Mouse (Mus musculus) limb, embryonic 13.5 days (tissue): ENCODE results near the gene Zfp346. TPM values are rescaled to one million over a fixed set of nuclear protein-coding genes. Genes with fewer than 3 reads are reported as not detected.
A peak's percentile ranks its signal among the peaks of the same experiment; 100 is the strongest.

Experiments
- ATAC-seq: fragments of 200-750 bp; cut with Nextera tagmentation; 2 replicates; pipeline ENCODE4 v1.8.0; 2017; ENCODE audit warnings: low read depth, moderate number of reproducible peaks, moderate TSS enrichment; ENCODE audit not compliant: low FRiP score
- H3K27ac ChIP-seq: fragments of 300-500 bp; sonication (generic); 2 replicates; pipeline ENCODE4 v1.5.1; 2015; ENCODE audit warnings: inconsistent platforms, mild to moderate bottlenecking, moderate library complexity
- H3K27me3 ChIP-seq: fragments of 300-500 bp; sonication (generic); 2 replicates; pipeline ENCODE4 v1.6.1; 2015; ENCODE audit warnings: mild to moderate bottlenecking, inconsistent platforms
- H3K36me3 ChIP-seq: fragments of 300-500 bp; sonication (generic); 2 replicates; pipeline ENCODE4 v1.6.1; 2015; ENCODE audit warnings: inconsistent platforms, mild to moderate bottlenecking, moderate library complexity
- H3K4me1 ChIP-seq: fragments of 300-500 bp; sonication (generic); 2 replicates; pipeline ENCODE4 v1.6.1; 2015; ENCODE audit warnings: inconsistent platforms
- H3K4me2 ChIP-seq: fragments of 300-500 bp; sonication (generic); replicated peaks from 2 replicates; pipeline ENCODE4 v1.6.1; 2015; ENCODE audit warnings: inconsistent platforms, mild to moderate bottlenecking, moderate library complexity
- H3K4me3 ChIP-seq: fragments of 300-500 bp; sonication (generic); 2 replicates; pipeline ENCODE4 v1.5.1; 2015; ENCODE audit warnings: moderate library complexity, mild to moderate bottlenecking, inconsistent platforms
- H3K9ac ChIP-seq: fragments of 300-500 bp; sonication (generic); 2 replicates; pipeline ENCODE4 v1.6.1; 2015; ENCODE audit warnings: mild to moderate bottlenecking, inconsistent platforms
- H3K9me3 ChIP-seq: fragments of 300-500 bp; sonication (generic); 2 replicates; pipeline ENCODE4 v1.6.1; 2016; ENCODE audit warnings: inconsistent platforms
- WGBS: fragments of 180-500 bp; shearing (Covaris S2); methylation state at CpG from one replicate; pipeline ENCODE4 v1.1.7; 2015; 5-methylcytosine and 5-hydroxymethylcytosine counted together
- polyA plus RNA-seq: library from polyadenylated mRNA; unstranded; fragments of >200 nt; fragmentation: Nextera tagmentation; extraction: Ambion mirVana; gene quantifications from 2 replicates; pipeline ENCODE4 v1.2.1, GENCODE M21; 2015

Gene Zfp346
- polyA plus RNA-seq, 1 experiment from 2014 or later, result 31.5 TPM

- H3K27me3 ChIP-seq, result no peaks in the 10 kb centered on the region
- H3K9me3 ChIP-seq, result no peaks in the 10 kb centered on the region
- no peak overlapping the region for H3K27ac ChIP-seq
- ATAC-seq, result no peak
- no peak overlapping the region for H3K4me2 ChIP-seq
- H3K9ac ChIP-seq, result no peak overlapping the region
- H3K4me3 ChIP-seq, result no peak overlapping the region
- peaks cover 22% of the 10 kb centered on the region for H3K4me1 ChIP-seq
- WGBS, result 66% methylated on average over 2 of the region's 2 CpGs
- H3K36me3 ChIP-seq, result peaks cover 11% of the 10 kb centered on the region
These were observed 1.8 kb upstream of the Zfp346 start for GRCm38 (mm10) chr13:55103351-55103750.

- Histone ChIP-seq H3K9me3 (no peaks in the 10 kb centered on the region), H3K9ac (peak overlapping the region; percentile 87), H3K4me1 (peaks cover 14% of the 10 kb centered on the region), H3K4me2 (peak overlapping the region; percentile 76), H3K27ac (no peak overlapping the region; the same call in 1 of the 2 replicates), H3K27me3 (no peaks in the 10 kb centered on the region), H3K4me3 (peak overlapping the region; percentile 82), H3K36me3 (peaks cover 24% of the 10 kb centered on the region)
- no peak for ATAC-seq
- 17% methylated on average over 8 of the region's 8 CpGs for WGBS
These were observed 1.0 kb downstream of the Zfp346 start for GRCm38 (mm10) chr13:55105953-55106691.

GRCm38 (mm10) chr13:55107116-55107515, 2.0 kb downstream of the Zfp346 start:
- Histone ChIP-seq H3K4me3 (no peak overlapping the region), H3K9me3 (no peaks in the 10 kb centered on the region), H3K4me1 (peaks cover 14% of the 10 kb centered on the region), H3K36me3 (peaks cover 28% of the 10 kb centered on the region), H3K9ac (no peak overlapping the region; the same call in 1 of the 2 replicates), H3K27ac (no peak overlapping the region), H3K27me3 (no peaks in the 10 kb centered on the region), H3K4me2 (no peak overlapping the region)
- ATAC-seq, result no peak
- 84% methylated on average over 4 of the region's 4 CpGs for WGBS

GRCm38 (mm10) chr13:55107694-55108093, 2.6 kb downstream of the Zfp346 start:
- H3K9me3 ChIP-seq, result no peaks in the 10 kb centered on the region
- no peaks in the 10 kb centered on the region for H3K27me3 ChIP-seq
- no peak overlapping the region; the same call in 1 of the 2 replicates for H3K9ac ChIP-seq
- 84% methylated on average over 8 of the region's 8 CpGs for WGBS
- H3K4me1 ChIP-seq, result peaks cover 14% of the 10 kb centered on the region
- no peak overlapping the region for H3K4me3 ChIP-seq
- ATAC-seq, result no peak
- H3K36me3 ChIP-seq, result peaks cover 30% of the 10 kb centered on the region
- no peak overlapping the region for H3K27ac ChIP-seq
- H3K4me2 ChIP-seq, result no peak overlapping the region

GRCm38 (mm10) chr13:55114375-55114774, 9.3 kb downstream of the Zfp346 start:
- 84% methylated on average over 6 of the region's 6 CpGs for WGBS
- H3K36me3 ChIP-seq, result peaks cover 74% of the 10 kb centered on the region
- no peak overlapping the region for H3K9ac ChIP-seq

GRCm38 (mm10) chr13:55124903-55125302, 19.8 kb downstream of the Zfp346 start:
- Histone ChIP-seq H3K4me1 (no peaks in the 10 kb centered on the region), H3K4me3 (no peak overlapping the region), H3K36me3 (peaks cover 77% of the 10 kb centered on the region), H3K27me3 (no peaks in the 10 kb centered on the region), H3K9ac (no peak overlapping the region), H3K4me2 (no peak overlapping the region), H3K27ac (no peak overlapping the region), H3K9me3 (no peaks in the 10 kb centered on the region)
- 89% methylated on average over 6 of the region's 6 CpGs for WGBS
- ATAC-seq, result no peak

More at GRCm38 (mm10) chr13:55114375-55114774, 9.3 kb downstream of the Zfp346 start:
- H3K4me3 ChIP-seq, result no peak overlapping the region
- H3K27me3 ChIP-seq, result no peaks in the 10 kb centered on the region
- H3K4me2 ChIP-seq, result no peak overlapping the region
- no peaks in the 10 kb centered on the region for H3K9me3 ChIP-seq
- no peaks in the 10 kb centered on the region for H3K4me1 ChIP-seq
- H3K27ac ChIP-seq, result no peak overlapping the region
- ATAC-seq, result no peak

GRCm38 (mm10) chr13:55133448-55133847, 28.3 kb downstream of the Zfp346 start, which contains the start of gene Gm17617:
Gm17617 (minus strand) TSS chr13:55133548.
- H3K9me3 ChIP-seq, result no peaks in the 10 kb centered on the region
- no peak within 1 kb of the TSS for H3K4me3 ChIP-seq
- ATAC-seq, result no peak
- peaks cover 48% of the 10 kb centered on the region for H3K36me3 ChIP-seq
- no peak within 1 kb of the TSS for H3K9ac ChIP-seq
- H3K4me2 ChIP-seq, result no peak within 1 kb of the TSS
- 95% methylated on average over 2 of the region's 2 CpGs for WGBS
- no peaks in the 10 kb centered on the region for H3K27me3 ChIP-seq
- H3K4me1 ChIP-seq, result no peaks in the 10 kb centered on the region
- no peak within 1 kb of the TSS for H3K27ac ChIP-seq

GRCm38 (mm10) chr13:55135382-55135781, 30.3 kb downstream of the Zfp346 start:
- Histone ChIP-seq H3K4me2 (no peak overlapping the region), H3K27me3 (no peaks in the 10 kb centered on the region), H3K9me3 (no peaks in the 10 kb centered on the region), H3K4me1 (no peaks in the 10 kb centered on the region), H3K27ac (no peak overlapping the region), H3K36me3 (peaks cover 31% of the 10 kb centered on the region), H3K9ac (no peak overlapping the region), H3K4me3 (no peak overlapping the region)
- WGBS, result 13% methylated on average over 5 of the region's 5 CpGs
- ATAC-seq, result no peak

- 68% methylated on average over 2 of the region's 2 CpGs for WGBS
- no peak overlapping the region for H3K9ac ChIP-seq
- no peak overlapping the region for H3K27ac ChIP-seq
- no peak overlapping the region for H3K4me2 ChIP-seq
- no peaks in the 10 kb centered on the region for H3K4me1 ChIP-seq
- H3K36me3 ChIP-seq, result no peaks in the 10 kb centered on the region
- no peaks in the 10 kb centered on the region for H3K27me3 ChIP-seq
- no peak overlapping the region for H3K4me3 ChIP-seq
- no peaks in the 10 kb centered on the region for H3K9me3 ChIP-seq
- no peak for ATAC-seq
These were observed 35.2 kb downstream of the Zfp346 start for GRCm38 (mm10) chr13:55140271-55140670.

GRCm38 (mm10) chr13:55152621-55153415, 47.7 kb downstream of the Zfp346 start, which contains the start of gene Fgfr4:
Fgfr4 (plus strand) TSS chr13:55152640.
- peak; percentile 66 for ATAC-seq
- 1% methylated on average over 47 of the region's 68 CpGs for WGBS
- H3K27ac ChIP-seq, result no peak within 1 kb of the TSS

GRCm38 (mm10) chr13:55153951-55154350, 48.8 kb downstream of the Zfp346 start:
- WGBS, result 89% methylated on average over 5 of the region's 5 CpGs
- H3K9ac ChIP-seq, result no peak overlapping the region
- peaks cover 48% of the 10 kb centered on the region for H3K27me3 ChIP-seq
- H3K9me3 ChIP-seq, result no peaks in the 10 kb centered on the region
- peaks cover 11% of the 10 kb centered on the region; the same call in 1 of the 2 replicates for H3K4me1 ChIP-seq
- no peak overlapping the region for H3K27ac ChIP-seq
- no peaks in the 10 kb centered on the region; the same call in 1 of the 2 replicates for H3K36me3 ChIP-seq
- H3K4me2 ChIP-seq, result peak overlapping the region; percentile 94
- no peak for ATAC-seq
- peak overlapping the region; percentile 61; the same call in 1 of the 2 replicates for H3K4me3 ChIP-seq

More at GRCm38 (mm10) chr13:55152621-55153415, 47.7 kb downstream of the Zfp346 start, which contains the start of gene Fgfr4:
- peaks cover 11% of the 10 kb centered on the region; the same call in 1 of the 2 replicates for H3K4me1 ChIP-seq
- H3K27me3 ChIP-seq, result peaks cover 48% of the 10 kb centered on the region
- no peaks in the 10 kb centered on the region; the same call in 1 of the 2 replicates for H3K36me3 ChIP-seq
- peak within 1 kb of the TSS; percentile 61 for H3K4me3 ChIP-seq
- H3K4me2 ChIP-seq, result peak within 1 kb of the TSS; percentile 94
- H3K9ac ChIP-seq, result peak within 1 kb of the TSS; percentile 78
- no peaks in the 10 kb centered on the region for H3K9me3 ChIP-seq

- H3K4me3 ChIP-seq, result no peak overlapping the region
- no peak for ATAC-seq
- H3K36me3 ChIP-seq, result peaks cover 7% of the 10 kb centered on the region; the same call in 1 of the 2 replicates
- H3K4me2 ChIP-seq, result no peak overlapping the region
- H3K27me3 ChIP-seq, result no peaks in the 10 kb centered on the region
- H3K9ac ChIP-seq, result no peak overlapping the region
- WGBS, result 45% methylated on average over 7 of the region's 7 CpGs
- H3K27ac ChIP-seq, result no peak overlapping the region
- H3K9me3 ChIP-seq, result no peaks in the 10 kb centered on the region
- no peaks in the 10 kb centered on the region for H3K4me1 ChIP-seq
These were observed 57.3 kb downstream of the Zfp346 start for GRCm38 (mm10) chr13:55162365-55162764.
